Mouse (Mus musculus) embryo, embryonic 9.5 days (tissue): ENCODE data around the gene Hpse.

Experiments used
- DNase-seq: peaks from one replicate; pipeline ENCODE4 v3.0.0-alpha.2; 2017; ENCODE audit errors: extremely low spot score

Hpse gene

GRCm38 (mm10) chr5:100719235-100720088 lies at the start of gene Hpse:
Hpse (minus strand) TSS chr5:100719716.
- peak; percentile 63 for DNase-seq

DNA sequence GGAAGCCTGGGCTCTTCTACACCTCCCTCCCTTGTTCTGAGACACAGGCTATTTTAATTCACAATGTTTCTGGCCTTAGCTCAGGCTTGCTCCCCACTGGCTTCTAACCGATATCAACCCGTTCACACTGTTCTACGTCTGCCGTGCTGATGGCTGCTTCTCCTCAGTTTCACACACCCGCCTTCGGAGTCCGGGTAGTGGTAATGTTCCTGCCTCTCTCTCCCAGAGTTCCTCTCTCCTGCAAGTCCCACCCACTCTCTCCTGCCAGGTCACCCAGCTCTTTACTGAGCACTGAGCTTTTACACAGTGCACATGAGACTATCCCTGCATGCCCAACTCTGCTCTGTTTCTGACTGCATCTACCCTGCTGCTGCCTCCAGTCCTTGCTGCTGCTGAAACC lies 46.5 kb upstream of the Hpse start:
- DNase-seq: no peak

DNA sequence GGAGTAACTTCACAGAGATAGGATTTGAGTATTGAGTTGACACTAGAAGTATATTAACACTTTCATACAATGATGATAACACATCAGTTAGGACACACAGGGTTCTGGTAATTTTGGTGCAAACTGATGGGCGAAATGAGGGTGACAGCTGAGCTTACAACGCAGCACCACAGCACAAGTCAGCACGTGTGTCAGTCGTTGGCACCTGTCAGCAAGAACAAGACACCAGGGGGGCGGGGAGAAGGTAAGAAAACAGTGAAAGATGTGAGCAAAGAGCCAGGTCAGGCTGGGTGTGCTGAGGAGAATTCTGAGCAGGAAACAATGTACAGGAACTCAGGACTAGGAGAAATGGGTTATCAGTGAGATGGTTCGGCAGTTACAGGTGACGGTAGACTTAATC lies 42.2 kb upstream of the Hpse start:
- DNase-seq: no peak

DNA sequence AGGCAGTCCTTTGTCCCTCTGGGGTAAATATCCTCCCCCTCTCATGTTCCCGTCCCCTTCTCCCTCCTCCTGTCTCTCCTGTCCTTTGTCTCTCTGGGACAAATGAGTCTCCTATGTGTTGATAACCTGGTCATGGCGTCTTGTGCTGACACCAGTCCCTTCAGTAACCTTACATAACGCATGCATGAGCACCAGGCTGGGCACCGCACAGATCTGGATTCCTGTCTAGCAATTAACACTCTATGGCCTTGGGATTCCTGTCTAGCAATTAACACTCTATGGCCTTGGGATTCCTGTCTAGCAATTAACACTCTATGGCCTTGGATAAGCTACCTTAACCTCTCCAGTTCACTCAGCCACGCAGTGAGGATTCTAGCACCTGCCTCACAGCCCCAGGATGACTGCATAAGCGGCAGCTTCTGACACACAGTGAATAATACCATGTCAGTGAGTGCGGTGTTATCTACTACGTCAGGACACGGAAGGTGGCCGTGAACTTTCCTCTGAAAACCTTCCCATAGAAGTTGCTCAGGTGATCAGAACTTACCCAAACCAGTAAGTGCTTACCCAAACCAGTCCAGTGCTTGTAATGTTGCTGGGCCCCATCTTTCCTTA lies 40.6 kb upstream of the Hpse start:
- DNase-seq: no peak

DNA sequence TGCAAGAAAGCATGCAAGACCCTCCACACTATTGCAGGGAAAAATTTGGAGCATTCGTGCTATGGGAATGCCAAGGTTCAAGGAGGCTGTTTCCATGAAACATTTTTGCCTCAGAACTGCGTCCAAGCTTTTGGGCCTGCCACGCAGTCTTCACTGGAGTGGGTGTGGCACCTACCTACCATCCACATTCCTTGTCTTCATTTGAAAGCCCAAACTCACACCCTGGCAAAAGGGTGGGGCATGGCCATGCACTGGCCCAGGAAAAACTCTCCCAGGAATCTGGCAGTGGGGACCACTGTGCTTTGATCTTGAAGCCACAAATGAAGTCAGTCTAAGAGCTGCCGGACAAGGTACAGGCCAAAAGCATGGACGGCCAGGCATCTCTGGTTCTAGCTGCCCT lies 38.6 kb upstream of the Hpse start:
- no peak for DNase-seq

GRCm38 (mm10) chr5:100753407-100753806 lies 33.9 kb upstream of the Hpse start:
- DNase-seq: no peak

GRCm38 (mm10) chr5:100751655-100752054 lies 32.1 kb upstream of the Hpse start:
- no peak for DNase-seq

DNA sequence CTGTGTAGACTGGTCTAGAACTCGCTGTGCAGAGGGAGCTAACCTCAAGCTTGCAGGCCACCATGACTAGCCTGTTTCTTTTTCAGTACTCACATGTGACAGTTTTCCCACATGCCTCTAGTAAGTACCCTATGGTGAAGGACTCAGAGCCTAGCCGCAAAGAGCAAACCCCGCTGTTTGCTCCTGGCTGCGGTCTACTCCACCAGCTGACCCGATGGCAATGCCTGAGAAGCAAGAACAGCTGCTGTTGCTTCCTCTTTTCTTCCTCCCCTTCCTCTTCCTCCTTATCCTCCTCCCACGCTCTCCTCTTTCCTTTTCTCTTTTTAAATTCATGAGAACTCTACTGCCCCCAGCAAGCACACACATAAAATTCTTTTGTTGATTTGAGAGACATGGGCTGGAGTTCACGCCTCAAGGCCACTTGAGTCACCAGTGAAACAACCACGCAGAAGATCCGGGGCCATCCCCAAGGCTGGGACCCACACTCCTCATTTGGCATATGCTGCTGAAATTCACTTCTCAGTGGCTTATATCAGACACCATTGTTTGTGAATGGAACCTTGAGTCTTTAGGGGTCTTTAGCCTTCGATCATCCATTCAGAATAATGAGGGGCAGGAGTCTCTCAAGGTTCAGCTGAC lies 31.2 kb upstream of the Hpse start:
- no peak for DNase-seq

GRCm38 (mm10) chr5:100738802-100739201 lies 19.3 kb upstream of the Hpse start:
- DNase-seq: no peak

- no peak for DNase-seq
Observed at GRCm38 (mm10) chr5:100736919-100737318, 17.4 kb upstream of the Hpse start.

DNA sequence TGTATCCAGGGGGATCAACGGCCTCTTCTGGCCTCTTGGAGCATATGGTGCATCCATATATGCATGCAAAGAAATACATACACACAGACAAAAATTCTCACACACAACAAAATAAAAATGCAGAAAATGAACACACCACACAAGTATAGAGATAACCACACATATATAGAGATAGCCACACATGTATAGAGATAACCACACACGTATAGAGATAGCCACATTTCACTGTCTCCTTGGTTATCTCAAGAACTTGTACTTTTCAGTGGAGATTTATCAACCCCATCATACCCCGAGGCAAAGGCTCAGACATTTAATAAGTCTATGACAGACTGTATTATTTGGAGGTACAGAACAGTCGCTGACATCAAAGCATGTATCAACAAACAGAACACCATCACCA lies 15.0 kb upstream of the Hpse start:
- DNase-seq: no peak

GRCm38 (mm10) chr5:100728757-100729156 lies 9.2 kb upstream of the Hpse start:
- no peak for DNase-seq

- DNase-seq: no peak
Observed at GRCm38 (mm10) chr5:100726001-100726400, 6.5 kb upstream of the Hpse start.

- no peak for DNase-seq
Observed at GRCm38 (mm10) chr5:100716762-100717161, 2.8 kb downstream of the Hpse start.

DNA sequence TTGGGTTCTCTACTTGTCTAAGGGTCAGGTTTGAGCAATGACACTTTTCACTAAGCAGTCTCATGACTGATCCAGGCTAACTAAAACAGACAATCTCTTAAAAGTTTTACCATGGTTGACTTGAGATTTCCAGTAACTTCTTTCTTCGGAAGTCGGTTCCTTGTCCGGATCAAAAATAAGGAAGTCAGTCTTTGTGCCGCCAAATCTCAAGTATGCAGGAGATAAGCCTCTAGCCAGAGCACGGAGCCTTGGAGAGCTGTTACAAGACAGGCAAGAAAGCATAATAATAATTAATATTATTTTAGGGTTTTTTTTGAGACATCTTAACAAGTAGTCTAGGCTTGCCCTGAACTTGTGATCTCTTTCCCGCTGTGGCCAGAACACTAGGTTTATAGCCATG lies 8.3 kb downstream of the Hpse start:
- no peak for DNase-seq

DNA sequence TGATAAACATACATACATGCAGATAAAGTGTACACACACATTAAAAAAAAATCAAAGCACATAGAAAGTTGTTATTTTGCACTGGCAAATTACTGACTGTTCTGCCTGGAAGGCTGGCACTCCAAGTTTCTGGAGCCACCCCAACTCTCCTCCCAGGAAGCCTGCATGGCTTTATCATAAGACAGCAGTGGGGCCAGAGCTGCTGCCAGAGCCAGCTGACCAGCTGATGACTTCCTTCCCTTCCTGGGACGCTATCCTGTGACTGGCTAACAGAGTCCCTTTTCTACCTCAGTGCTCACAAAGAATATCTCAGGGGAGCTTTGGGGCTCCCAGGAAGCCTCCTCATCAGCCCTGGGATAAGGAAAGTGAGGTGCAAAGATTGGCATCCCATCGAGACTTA lies 9.5 kb downstream of the Hpse start:
- no peak for DNase-seq

DNA sequence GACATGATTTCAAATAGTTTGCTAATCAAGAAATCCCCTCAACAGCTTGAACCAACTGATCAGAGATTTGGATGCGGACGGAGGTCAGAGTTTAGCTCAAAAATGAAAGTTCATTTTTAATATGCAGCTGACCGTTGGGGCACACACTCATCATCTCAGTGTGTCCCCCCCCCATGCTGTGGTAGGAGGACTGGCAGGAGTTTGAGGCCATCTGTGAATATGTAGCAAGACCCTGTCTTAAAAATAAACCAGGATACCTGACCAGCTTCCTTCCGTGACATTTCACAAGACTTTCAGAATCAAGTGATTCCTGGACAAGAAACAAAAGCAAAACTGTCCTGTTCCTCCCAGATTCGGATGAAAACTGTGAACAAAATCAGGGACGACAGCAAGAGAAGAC lies 10.5 kb downstream of the Hpse start:
- DNase-seq: no peak

DNA sequence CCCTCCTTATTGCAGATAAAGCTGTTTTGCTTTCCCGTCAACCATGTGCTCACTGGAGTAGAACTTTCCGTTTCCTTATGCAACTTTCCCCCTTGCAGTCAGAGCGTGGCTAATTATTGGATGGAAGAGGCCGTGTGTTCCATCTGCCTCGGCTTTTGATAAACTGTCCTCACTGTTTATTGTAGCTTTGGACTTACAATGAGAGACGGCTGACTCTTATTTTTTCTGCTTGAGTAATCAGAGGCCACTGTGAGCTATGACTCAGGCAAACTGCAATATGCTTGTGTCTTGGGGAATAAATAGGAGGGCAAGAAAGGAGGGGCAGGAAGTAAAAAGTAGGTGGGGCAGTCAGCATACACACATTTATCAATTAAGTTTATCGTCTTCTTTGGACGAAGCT lies 12.8 kb downstream of the Hpse start:
- no peak for DNase-seq

- no peak for DNase-seq
Observed at GRCm38 (mm10) chr5:100704272-100704671, 15.2 kb downstream of the Hpse start.

- DNase-seq: no peak
Observed at GRCm38 (mm10) chr5:100702325-100702724, 17.2 kb downstream of the Hpse start.

DNA sequence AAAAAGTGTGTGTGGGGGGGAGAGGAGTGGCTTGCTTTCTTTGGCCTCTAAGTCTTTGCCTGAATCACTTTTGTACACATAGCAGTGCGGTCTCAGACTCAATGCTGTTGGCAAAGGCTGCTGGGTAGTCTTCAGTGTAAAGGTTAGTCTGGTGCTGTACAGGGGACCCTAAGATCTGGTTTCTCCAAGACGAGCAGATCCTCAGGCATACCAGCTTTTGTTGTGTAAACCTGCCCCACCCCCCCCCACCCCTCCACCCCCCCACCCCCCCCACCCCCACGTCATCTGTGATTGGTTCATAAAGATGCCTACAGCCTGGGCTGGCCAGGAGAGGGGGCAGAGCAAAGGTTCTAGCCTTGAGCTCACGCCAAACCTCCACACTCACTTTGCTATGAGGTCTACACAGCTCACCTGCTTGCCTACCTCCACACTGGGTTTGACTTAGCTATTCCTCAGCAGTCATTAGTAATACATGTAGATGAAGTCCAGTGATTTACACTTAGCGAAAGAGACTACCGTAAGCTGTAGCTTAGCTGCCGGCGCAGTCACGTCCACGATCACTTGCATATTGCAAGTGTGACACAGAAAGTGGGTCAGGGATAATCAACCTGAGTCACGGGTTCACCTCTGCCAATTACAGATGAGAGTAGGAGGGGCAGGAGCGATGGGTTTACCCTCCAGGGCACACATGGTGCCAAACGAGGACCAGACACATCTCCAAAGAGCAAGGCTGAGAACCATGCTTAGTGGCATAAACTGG lies 18.5 kb downstream of the Hpse start:
- no peak for DNase-seq

- DNase-seq: no peak
Observed at GRCm38 (mm10) chr5:100697886-100698285, 21.6 kb downstream of the Hpse start.
